Mouse (Mus musculus): ENCODE results near the gene Adgra3. TPM values are rescaled to one million over a fixed set of nuclear protein-coding genes. Genes with fewer than 3 reads are reported as not detected.

Adgra3 gene
- polyA plus RNA-seq, 1 experiment from 2014 or later = 9.8 TPM

DNA sequence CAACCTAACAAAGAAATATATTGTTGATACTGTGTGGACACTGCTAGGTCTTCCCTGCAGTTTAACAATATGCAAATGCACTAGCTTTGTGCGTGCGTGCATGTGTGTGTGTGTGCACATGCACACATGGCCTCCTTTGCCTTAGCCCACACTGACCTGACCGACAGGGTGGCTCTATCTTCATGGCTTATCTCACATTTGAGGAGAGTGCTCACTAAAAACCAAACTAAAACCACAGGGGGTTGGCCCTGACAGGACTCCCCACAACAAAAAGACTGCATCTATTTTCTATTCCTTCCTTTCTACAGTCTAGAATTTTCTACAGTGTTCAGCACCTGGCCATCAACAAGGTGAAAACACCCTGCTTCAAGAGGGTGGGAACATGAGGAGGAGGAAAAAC lies 32.7 kb downstream of the Adgra3 start:
- ATAC-seq (replicated peaks; ENCODE audit: extremely low read depth, insufficient read depth, low FRiP score) = no peak
- H3K27me3 ChIP-seq (ENCODE audit: control insufficient read depth, insufficient read depth, low read length) = no peaks in the 10 kb centered on the region
- peaks cover 11% of the 10 kb centered on the region; the same call in 1 of the 2 replicates for H3K36me3 ChIP-seq (ENCODE audit: control insufficient read depth, insufficient read depth)
- 73% methylated on average over 3 of the region's 3 CpGs for WGBS
- no peak overlapping the region for H3K4me2 ChIP-seq (ENCODE audit: low read depth, low read length)
- H3K27ac ChIP-seq (ENCODE audit: low read length) = no peak overlapping the region
- H3K4me1 ChIP-seq (ENCODE audit: control insufficient read depth, insufficient read depth, low read length) = peaks cover 26% of the 10 kb centered on the region
- no peak overlapping the region for H3K4me3 ChIP-seq (ENCODE audit: low read length)
- H3K9me3 ChIP-seq (replicated peaks; ENCODE audit: control insufficient read depth, low read length) = no peaks in the 10 kb centered on the region
- no peak overlapping the region for H3K9ac ChIP-seq (ENCODE audit: low read length)

DNA sequence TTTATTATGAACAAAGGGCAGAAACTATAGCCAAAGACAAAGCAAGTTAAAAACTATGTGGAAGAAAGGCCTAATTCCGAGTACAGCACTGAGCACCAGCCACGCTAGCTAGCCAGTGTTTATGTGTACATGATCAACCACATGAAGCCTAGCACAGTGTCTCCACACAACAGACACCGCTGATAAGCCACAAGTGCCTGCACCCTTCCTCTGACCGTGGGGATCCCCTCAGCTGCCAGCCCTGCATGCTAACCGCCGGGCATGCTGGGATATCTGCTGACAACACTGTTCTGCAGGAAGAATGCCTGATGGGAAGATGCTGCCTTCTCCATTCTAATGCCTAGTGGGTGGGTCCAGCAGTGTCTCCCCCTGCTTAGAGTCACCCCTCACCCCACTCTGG lies 34.7 kb downstream of the Adgra3 start:
- 61% methylated on average over 6 of the region's 6 CpGs for WGBS
- Histone ChIP-seq H3K9me3 (replicated peaks; ENCODE audit: control insufficient read depth, low read length) (no peaks in the 10 kb centered on the region), H3K4me1 (ENCODE audit: control insufficient read depth, insufficient read depth, low read length) (peaks cover 26% of the 10 kb centered on the region), H3K9ac (ENCODE audit: low read length) (no peak overlapping the region), H3K4me2 (ENCODE audit: low read depth, low read length) (no peak overlapping the region), H3K27me3 (ENCODE audit: control insufficient read depth, insufficient read depth, low read length) (no peaks in the 10 kb centered on the region), H3K27ac (ENCODE audit: low read length) (no peak overlapping the region), H3K4me3 (ENCODE audit: low read length) (no peak overlapping the region), H3K36me3 (ENCODE audit: control insufficient read depth, insufficient read depth) (peaks cover 11% of the 10 kb centered on the region; the same call in 1 of the 2 replicates)
- 0 out of 2 replicates have a peak, but pooled peaks have one; percentile 30 for ATAC-seq (replicated peaks; ENCODE audit: extremely low read depth, insufficient read depth, low FRiP score)

DNA sequence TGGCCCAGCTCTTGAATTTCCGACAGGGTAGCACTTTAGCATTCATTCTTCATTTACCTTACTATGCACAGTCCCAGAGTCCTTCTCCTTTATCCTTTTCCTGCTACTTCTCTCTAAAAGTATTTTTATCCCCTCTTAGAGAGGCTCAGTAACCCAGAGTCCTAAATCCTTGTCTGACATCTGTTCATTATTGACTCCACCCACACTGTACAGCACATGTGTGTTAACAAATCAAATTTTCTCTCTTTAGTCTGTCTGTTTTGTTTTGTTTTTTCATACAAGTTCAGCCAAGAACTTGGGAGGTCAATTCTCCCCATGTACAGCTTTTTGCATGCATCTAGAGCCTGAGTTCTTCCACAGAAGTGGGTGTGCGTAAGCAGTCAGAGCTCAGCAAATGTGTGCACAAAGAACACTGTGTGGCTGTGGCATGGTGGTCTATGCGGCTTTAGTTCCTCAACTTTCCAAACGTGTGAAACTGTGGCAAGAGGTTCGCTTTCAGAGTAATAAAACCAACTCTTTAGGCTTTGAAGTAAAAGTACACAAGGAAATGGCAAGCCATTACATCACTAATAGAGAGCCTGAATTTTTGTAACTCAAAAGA lies 42.7 kb downstream of the Adgra3 start:
- H3K4me1 ChIP-seq (ENCODE audit: control insufficient read depth, insufficient read depth, low read length) = no peaks in the 10 kb centered on the region
- whole genome bisulfite sequencing = 87% methylated on average over 5 of the region's 5 CpGs
- no peak overlapping the region for H3K27ac ChIP-seq (ENCODE audit: low read length)

DNA sequence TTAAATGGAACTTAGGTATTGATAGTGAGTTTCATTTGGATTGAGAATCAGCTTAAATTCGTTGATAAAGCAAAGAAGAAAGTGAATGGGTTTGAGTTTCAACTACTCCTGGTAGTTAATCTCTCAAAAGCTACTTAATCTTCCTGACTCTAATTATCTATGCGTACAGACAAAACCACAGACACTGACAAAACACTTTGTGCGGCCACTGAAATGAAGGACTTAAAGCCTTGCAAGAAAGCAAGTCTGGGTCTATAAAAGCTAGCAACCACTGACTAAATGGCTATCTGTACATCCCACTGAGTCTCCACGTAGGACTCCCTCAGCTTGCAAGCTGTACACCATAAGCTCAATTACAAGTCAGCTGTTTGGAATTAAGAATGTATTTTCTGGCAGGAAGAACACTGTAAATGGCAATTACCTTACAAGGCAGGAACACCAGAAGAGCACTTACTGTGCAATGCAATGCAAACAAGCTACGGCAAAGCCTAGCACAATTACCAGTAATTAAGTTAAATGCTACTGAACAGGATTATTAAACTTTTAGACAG lies 43.6 kb downstream of the Adgra3 start:
- H3K9ac ChIP-seq (ENCODE audit: low read length) = no peak overlapping the region
- H3K27ac ChIP-seq (ENCODE audit: low read length) = no peak overlapping the region
- no peaks in the 10 kb centered on the region for H3K4me1 ChIP-seq (ENCODE audit: control insufficient read depth, insufficient read depth, low read length)
- no peaks in the 10 kb centered on the region for H3K27me3 ChIP-seq (ENCODE audit: control insufficient read depth, insufficient read depth, low read length)
- H3K9me3 ChIP-seq (replicated peaks; ENCODE audit: control insufficient read depth, low read length) = no peaks in the 10 kb centered on the region
- WGBS = 78% methylated on average over 5 of the region's 5 CpGs
- ATAC-seq (replicated peaks; ENCODE audit: extremely low read depth, insufficient read depth, low FRiP score) = no peak
- no peak overlapping the region for H3K4me3 ChIP-seq (ENCODE audit: low read length)
- peaks cover 4% of the 10 kb centered on the region; the same call in 1 of the 2 replicates for H3K36me3 ChIP-seq (ENCODE audit: control insufficient read depth, insufficient read depth)
- no peak overlapping the region for H3K4me2 ChIP-seq (ENCODE audit: low read depth, low read length)

More for the DNA sequence above, 42.7 kb downstream of the Adgra3 start:
- no peaks in the 10 kb centered on the region for H3K27me3 ChIP-seq (ENCODE audit: control insufficient read depth, insufficient read depth, low read length)
- no peak overlapping the region for H3K4me2 ChIP-seq (ENCODE audit: low read depth, low read length)
- H3K9ac ChIP-seq (ENCODE audit: low read length) = no peak overlapping the region
- ATAC-seq (replicated peaks; ENCODE audit: extremely low read depth, insufficient read depth, low FRiP score) = no peak
- no peak overlapping the region for H3K4me3 ChIP-seq (ENCODE audit: low read length)
- H3K36me3 ChIP-seq (ENCODE audit: control insufficient read depth, insufficient read depth) = peaks cover 4% of the 10 kb centered on the region; the same call in 1 of the 2 replicates
- H3K9me3 ChIP-seq (replicated peaks; ENCODE audit: control insufficient read depth, low read length) = no peaks in the 10 kb centered on the region

DNA sequence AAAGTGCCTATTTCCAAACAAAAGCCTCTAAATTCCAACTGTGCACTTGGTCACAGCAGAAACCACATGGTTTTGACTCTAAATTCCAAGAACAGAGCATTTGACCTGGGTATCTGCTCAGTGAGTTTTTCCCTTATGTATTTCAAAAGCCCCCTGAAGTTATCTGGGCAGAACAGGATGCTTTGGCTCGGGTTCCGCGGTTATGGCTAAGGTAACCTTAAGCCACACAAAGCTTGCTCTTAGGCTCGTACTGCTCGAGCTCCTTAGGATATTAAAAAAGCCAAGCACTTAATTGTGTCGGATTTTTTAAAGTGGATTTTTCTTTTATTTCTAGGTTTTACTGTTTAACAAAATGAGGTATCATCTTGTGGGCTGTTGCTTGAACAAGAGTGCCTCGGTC lies 44.1 kb downstream of the Adgra3 start:
- H3K9me3 ChIP-seq (replicated peaks; ENCODE audit: control insufficient read depth, low read length) = no peaks in the 10 kb centered on the region
- H3K36me3 ChIP-seq (ENCODE audit: control insufficient read depth, insufficient read depth) = peaks cover 4% of the 10 kb centered on the region; the same call in 1 of the 2 replicates
- WGBS = 74% methylated on average over 7 of the region's 7 CpGs
- H3K4me3 ChIP-seq (ENCODE audit: low read length) = no peak overlapping the region
- H3K4me1 ChIP-seq (ENCODE audit: control insufficient read depth, insufficient read depth, low read length) = no peaks in the 10 kb centered on the region
- no peak overlapping the region for H3K27ac ChIP-seq (ENCODE audit: low read length)
- no peak for ATAC-seq (replicated peaks; ENCODE audit: extremely low read depth, insufficient read depth, low FRiP score)
- no peak overlapping the region for H3K4me2 ChIP-seq (ENCODE audit: low read depth, low read length)
- H3K9ac ChIP-seq (ENCODE audit: low read length) = no peak overlapping the region
- no peaks in the 10 kb centered on the region for H3K27me3 ChIP-seq (ENCODE audit: control insufficient read depth, insufficient read depth, low read length)

DNA sequence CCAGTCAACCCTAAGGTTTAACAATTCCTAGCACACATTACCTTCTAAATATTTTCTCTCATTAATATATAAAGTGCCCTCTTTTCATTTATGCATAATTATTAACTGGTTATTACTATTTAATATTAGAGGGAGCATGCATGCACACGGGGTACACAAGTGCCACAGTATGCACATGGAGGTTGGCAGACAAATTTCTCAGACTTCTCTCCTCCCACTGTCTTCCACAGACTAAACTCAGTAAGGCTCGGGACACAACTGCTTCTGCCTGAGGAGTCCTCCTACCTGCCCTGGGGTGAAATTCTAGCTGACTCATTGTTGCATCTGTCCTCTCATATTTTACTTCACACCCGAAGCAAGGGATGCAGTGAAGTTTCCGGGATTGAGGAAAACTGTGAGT lies 44.8 kb downstream of the Adgra3 start:
- 78% methylated on average over 4 of the region's 4 CpGs for WGBS
- peaks cover 5% of the 10 kb centered on the region; the same call in 1 of the 2 replicates for H3K36me3 ChIP-seq (ENCODE audit: control insufficient read depth, insufficient read depth)
- no peak for ATAC-seq (replicated peaks; ENCODE audit: extremely low read depth, insufficient read depth, low FRiP score)
- no peak overlapping the region for H3K4me3 ChIP-seq (ENCODE audit: low read length)
- H3K4me2 ChIP-seq (ENCODE audit: low read depth, low read length) = no peak overlapping the region
- H3K4me1 ChIP-seq (ENCODE audit: control insufficient read depth, insufficient read depth, low read length) = no peaks in the 10 kb centered on the region
- H3K9me3 ChIP-seq (replicated peaks; ENCODE audit: control insufficient read depth, low read length) = no peaks in the 10 kb centered on the region
- H3K27me3 ChIP-seq (ENCODE audit: control insufficient read depth, insufficient read depth, low read length) = no peaks in the 10 kb centered on the region
- H3K27ac ChIP-seq (ENCODE audit: low read length) = no peak overlapping the region
- no peak overlapping the region for H3K9ac ChIP-seq (ENCODE audit: low read length)

DNA sequence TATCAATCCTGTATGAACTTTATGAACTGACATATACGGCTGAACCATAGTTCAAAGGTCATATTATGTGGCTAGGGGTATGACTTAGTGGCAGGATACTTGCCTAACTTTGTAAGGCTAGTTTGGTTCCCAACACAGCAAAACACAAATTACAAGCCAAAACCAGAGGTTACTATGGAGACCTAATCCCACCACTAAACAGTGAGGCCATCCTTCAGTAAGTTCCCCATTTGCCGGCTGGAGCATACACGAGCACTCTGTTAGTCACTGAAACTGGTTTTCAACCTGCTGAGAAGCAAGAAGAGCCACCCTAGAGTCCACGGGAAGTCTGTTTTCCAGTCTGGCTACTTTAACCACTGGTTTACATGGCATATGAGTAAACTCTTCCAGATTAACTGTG lies 50.0 kb downstream of the Adgra3 start:
- no peak for ATAC-seq (replicated peaks; ENCODE audit: extremely low read depth, insufficient read depth, low FRiP score)
- Histone ChIP-seq H3K9ac (ENCODE audit: low read length) (no peak overlapping the region), H3K4me2 (ENCODE audit: low read depth, low read length) (no peak overlapping the region), H3K4me1 (ENCODE audit: control insufficient read depth, insufficient read depth, low read length) (peaks cover 6% of the 10 kb centered on the region), H3K4me3 (ENCODE audit: low read length) (no peak overlapping the region), H3K27me3 (ENCODE audit: control insufficient read depth, insufficient read depth, low read length) (no peaks in the 10 kb centered on the region), H3K27ac (ENCODE audit: low read length) (no peak overlapping the region), H3K9me3 (replicated peaks; ENCODE audit: control insufficient read depth, low read length) (no peaks in the 10 kb centered on the region), H3K36me3 (ENCODE audit: control insufficient read depth, insufficient read depth) (peaks cover 14% of the 10 kb centered on the region)
- 67% methylated on average over 4 of the region's 4 CpGs for WGBS

DNA sequence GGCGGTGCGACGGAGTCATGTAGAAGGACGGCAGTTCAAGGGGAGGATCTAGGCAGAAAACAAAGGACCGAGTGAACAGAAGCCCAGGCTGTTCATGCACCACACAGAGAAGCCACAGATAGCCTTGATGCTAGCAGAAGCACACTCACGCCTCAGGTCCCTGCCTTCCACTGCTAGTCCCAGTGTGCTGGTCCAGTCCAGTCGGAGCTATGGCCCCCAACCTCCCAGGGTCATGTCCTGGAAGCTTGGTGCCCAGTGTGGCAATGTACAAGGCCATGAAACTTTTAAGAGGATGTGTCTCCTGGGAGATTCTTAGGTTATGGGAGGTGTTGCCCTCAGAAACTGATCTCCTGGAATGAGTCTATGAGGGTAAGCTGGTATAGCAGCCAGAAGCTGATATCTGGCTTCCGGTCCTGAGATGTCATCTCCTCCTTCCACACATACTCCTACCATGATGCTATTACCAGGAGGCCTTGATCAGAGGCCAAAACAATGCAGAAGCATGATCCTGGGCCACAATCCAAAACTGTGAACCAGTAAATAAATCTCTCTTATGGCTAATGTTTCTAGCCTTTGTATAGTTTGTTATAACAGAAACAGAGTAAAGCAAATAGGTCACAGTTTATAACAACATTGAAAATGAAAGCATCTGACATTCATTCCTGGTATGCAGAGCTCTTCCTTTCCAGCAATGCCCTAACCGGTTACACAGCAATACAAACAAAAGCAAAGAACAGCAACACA lies 51.7 kb downstream of the Adgra3 start:
- WGBS = 75% methylated on average over 9 of the region's 9 CpGs
- peaks cover 14% of the 10 kb centered on the region for H3K36me3 ChIP-seq (ENCODE audit: control insufficient read depth, insufficient read depth)
- H3K27me3 ChIP-seq (ENCODE audit: control insufficient read depth, insufficient read depth, low read length) = no peaks in the 10 kb centered on the region
- H3K9ac ChIP-seq (ENCODE audit: low read length) = no peak overlapping the region
- peak; percentile 63 for ATAC-seq (replicated peaks; ENCODE audit: extremely low read depth, insufficient read depth, low FRiP score)
- no peaks in the 10 kb centered on the region for H3K9me3 ChIP-seq (replicated peaks; ENCODE audit: control insufficient read depth, low read length)
- peaks cover 6% of the 10 kb centered on the region for H3K4me1 ChIP-seq (ENCODE audit: control insufficient read depth, insufficient read depth, low read length)
- peak overlapping the region; percentile 59 for H3K27ac ChIP-seq (ENCODE audit: low read length)
- no peak overlapping the region for H3K4me3 ChIP-seq (ENCODE audit: low read length)
- H3K4me2 ChIP-seq (ENCODE audit: low read depth, low read length) = no peak overlapping the region

DNA sequence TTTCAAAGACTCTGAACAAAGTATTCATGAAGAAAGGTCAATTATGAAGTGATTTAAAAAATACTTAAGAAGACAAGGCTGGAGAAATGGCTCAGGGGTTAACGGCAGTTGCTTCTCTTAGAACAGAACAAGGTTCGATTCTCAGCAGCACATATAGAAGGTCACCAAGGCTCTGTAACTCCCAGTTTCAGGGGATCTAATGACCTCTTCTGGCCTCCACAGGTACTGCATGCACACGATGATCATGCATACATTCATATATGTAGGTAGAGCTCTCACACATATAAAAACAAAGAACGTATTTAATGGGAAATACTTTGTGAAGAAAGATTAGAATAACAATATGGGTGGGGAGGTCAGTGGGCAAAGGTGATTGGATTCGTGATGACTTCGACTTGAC lies 56.5 kb downstream of the Adgra3 start:
- Histone ChIP-seq H3K36me3 (ENCODE audit: control insufficient read depth, insufficient read depth) (peaks cover 11% of the 10 kb centered on the region), H3K4me1 (ENCODE audit: control insufficient read depth, insufficient read depth, low read length) (peaks cover 12% of the 10 kb centered on the region), H3K9me3 (replicated peaks; ENCODE audit: control insufficient read depth, low read length) (no peaks in the 10 kb centered on the region), H3K27ac (ENCODE audit: low read length) (no peak overlapping the region), H3K9ac (ENCODE audit: low read length) (no peak overlapping the region), H3K4me3 (ENCODE audit: low read length) (no peak overlapping the region), H3K27me3 (ENCODE audit: control insufficient read depth, insufficient read depth, low read length) (no peaks in the 10 kb centered on the region), H3K4me2 (ENCODE audit: low read depth, low read length) (no peak overlapping the region)
- ATAC-seq (replicated peaks; ENCODE audit: extremely low read depth, insufficient read depth, low FRiP score) = no peak
- whole genome bisulfite sequencing = 87% methylated on average over 6 of the region's 6 CpGs
